15 mouse cellular contexts compared by ENCODE assay signal in genomic region chr17:84859916-84860315, GRCm38 (mm10).
DNase-seq lines count a peak whose midpoint lies in the region; ATAC-seq lines count a peak whose summit lies in the region.
"Had no signal": no experiment of that assay in that cellular context is flagged by ENCODE, and none has a peak within 500 bp of the region (broad histone marks: within the 10 kb centered on the region; RNA-seq: fewer than 3 reads in every experiment).

No protein-coding gene starts in this region.

- no peak overlapping the region for H3K27ac ChIP-seq in heart, embryonic 16.5 days (ENCODE audit: low read length)
- peak overlapping the region; percentile 14; the same call in 1 of the 2 replicates for H3K27ac ChIP-seq in liver, embryonic 12.5 days
- H3K27ac ChIP-seq: gastrocnemius, adult 2 months; kidney, postnatal 0 days; left cerebral cortex, adult 2 months; liver, embryonic 14.5 days had no signal

- no peak overlapping the region for H3K4me2 ChIP-seq in heart, embryonic 16.5 days (ENCODE audit: low read depth, low read length)
- H3K4me2 ChIP-seq in liver, embryonic 12.5 days, result no peak overlapping the region

- peaks cover 10% of the 10 kb centered on the region; the same call in 1 of the 2 replicates for H3K4me1 ChIP-seq in heart, embryonic 16.5 days (ENCODE audit: control insufficient read depth, insufficient read depth, low read length)
- H3K4me1 ChIP-seq in liver, embryonic 12.5 days, result 0 out of 2 replicates have a peak, but pooled peaks cover 2% of the 10 kb centered on the region

- no peak overlapping the region for H3K4me3 ChIP-seq in heart, embryonic 16.5 days (ENCODE audit: low read length)
- no peak overlapping the region for H3K4me3 ChIP-seq in liver, embryonic 12.5 days
- H3K4me3 ChIP-seq: erythroblast, embryonic 14.5 days; gastrocnemius, adult 2 months; left cerebral cortex, adult 2 months had no signal

- no peaks in the 10 kb centered on the region for H3K9me3 ChIP-seq in heart, embryonic 16.5 days (replicated peaks; ENCODE audit: control insufficient read depth, low read length)
- no peaks in the 10 kb centered on the region for H3K9me3 ChIP-seq in liver, embryonic 12.5 days (replicated peaks)

- ATAC-seq in heart, embryonic 16.5 days (replicated peaks; ENCODE audit: extremely low read depth, insufficient read depth, low FRiP score), result peak; percentile 38; the same call in 1 of the 2 replicates
- ATAC-seq in liver, embryonic 12.5 days, result no peak

- no peak for DNase-seq in heart, adult 18-20 months
- peak; percentile 29 to 53 for DNase-seq in CD8-positive naive resting alpha-beta T cell, adult 2 months (ENCODE audit: low read depth in 2 of 2, low spot score in 2 of 2)
- peak; percentile 48 for DNase-seq in splenic B cell, adult 2 months (ENCODE audit: low read depth, low spot score)
- no peak for DNase-seq in embryo, embryonic 10 days (ENCODE audit: low spot score)
- DNase-seq in urinary bladder, postnatal 36 days (ENCODE audit: low spot score in 2 of 2), result no peak
- DNase-seq in ovary, postnatal 14 days (ENCODE audit: low spot score), result no peak
- DNase-seq: gastrocnemius, adult 2 months; heart, postnatal 4 days; retina, postnatal 1 day had no signal

- 69% methylated on average over 8 of the region's 8 CpGs for WGBS in heart, embryonic 16.5 days
- 41% methylated on average over 8 of the region's 8 CpGs for WGBS in liver, embryonic 12.5 days (ENCODE audit: insufficient replicate concordance)

- H3K36me3 ChIP-seq in heart, embryonic 16.5 days (ENCODE audit: control insufficient read depth, insufficient read depth), result no peaks in the 10 kb centered on the region
- no peaks in the 10 kb centered on the region for H3K36me3 ChIP-seq in liver, embryonic 12.5 days
- no peaks in the 10 kb centered on the region for H3K36me3 ChIP-seq in splenic B cell, adult 2 months (ENCODE audit: control insufficient read depth, insufficient read depth, low read length, poor library complexity, severe bottlenecking)

- no peak overlapping the region for H3K9ac ChIP-seq in heart, embryonic 16.5 days (ENCODE audit: low read length)
- H3K9ac ChIP-seq in liver, embryonic 12.5 days, result no peak overlapping the region
- H3K9ac ChIP-seq: liver, embryonic 14.5 days had no signal

- no peaks in the 10 kb centered on the region for H3K27me3 ChIP-seq in heart, embryonic 16.5 days (ENCODE audit: control insufficient read depth, insufficient read depth, low read length)
- no peaks in the 10 kb centered on the region for H3K27me3 ChIP-seq in liver, embryonic 12.5 days (replicated peaks)
- no peaks in the 10 kb centered on the region for H3K27me3 ChIP-seq in splenic B cell, adult 2 months (ENCODE audit: control insufficient read depth, insufficient read depth, low read length, poor library complexity, severe bottlenecking)

Comparison
In these comparisons a context has a peak if more than half of its experiments do, and no peak if none do; other contexts are left out.
1. DNase-seq: peak in CD8-positive naive resting alpha-beta T cell, adult 2 months (2 of 2) and splenic B cell, adult 2 months (single experiment); none in heart, adult 18-20 months (0 of 2), embryo, embryonic 10 days (single experiment), urinary bladder, postnatal 36 days (0 of 2) and ovary, postnatal 14 days (single experiment).